Mouse (Mus musculus): ENCODE measurements around the gene Ywhae. TPM values are rescaled to one million over a fixed set of nuclear protein-coding genes. Genes with fewer than 3 reads are reported as not detected.

The Ywhae gene
- polyA plus RNA-seq, 1 experiment, result 186 TPM

DNA sequence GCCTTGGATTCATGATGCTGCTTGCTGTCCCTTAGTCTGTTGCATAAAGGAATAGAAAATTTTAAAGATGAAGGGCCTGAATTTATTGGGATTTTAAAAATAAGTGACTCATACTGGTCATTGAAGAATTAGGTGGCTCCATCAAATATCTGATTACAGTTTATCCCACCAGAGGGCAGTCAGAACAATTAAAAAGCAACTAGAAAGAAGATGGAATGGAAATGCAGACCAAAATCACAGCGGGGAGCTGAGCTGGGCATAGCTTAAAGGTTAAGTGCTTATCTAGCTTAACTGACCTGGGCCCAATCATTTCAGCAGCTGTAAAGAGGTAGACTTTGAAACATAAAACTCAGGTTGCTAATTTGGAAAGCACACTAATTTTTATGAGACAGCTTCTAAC, 17.9 kb downstream of the Ywhae start:
- WGBS, result 88% methylated on average over 1 of the region's 1 CpGs
- Histone ChIP-seq H3K4me3 (replicated peaks; ENCODE audit: control insufficient read depth, low read depth, low read length) (no peak overlapping the region), H3K27ac (ENCODE audit: control insufficient read depth, insufficient read depth, low read depth, low read length, poor library complexity) (no peak overlapping the region), H3K4me1 (ENCODE audit: control insufficient read depth, insufficient read depth, low read length) (0 out of 2 replicates have a peak, but pooled peaks cover 2% of the 10 kb centered on the region)
- TF ChIP-seq POLR2A (IDR thresholded peaks at IDR 0.05; ENCODE audit: borderline replicate concordance, control insufficient read depth, low read depth, low read length) (no peak), CTCF (IDR thresholded peaks at IDR 0.05; ENCODE audit: control insufficient read depth, insufficient read depth, low read length) (no peak)

- Histone ChIP-seq H3K4me1 (ENCODE audit: control insufficient read depth, insufficient read depth, low read length) (0 out of 2 replicates have a peak, but pooled peaks cover 2% of the 10 kb centered on the region), H3K27ac (ENCODE audit: control insufficient read depth, insufficient read depth, low read depth, low read length, poor library complexity) (no peak overlapping the region), H3K4me3 (replicated peaks; ENCODE audit: control insufficient read depth, low read depth, low read length) (no peak overlapping the region)
- WGBS, result 61% methylated on average over 4 of the region's 4 CpGs
- TF ChIP-seq POLR2A (IDR thresholded peaks at IDR 0.05; ENCODE audit: borderline replicate concordance, control insufficient read depth, low read depth, low read length), result no peak
- TF ChIP-seq CTCF (IDR thresholded peaks at IDR 0.05; ENCODE audit: control insufficient read depth, insufficient read depth, low read length), result no peak
These were observed 18.4 kb downstream of the Ywhae start for GRCm38 (mm10) chr11:75751082-75751481.

DNA sequence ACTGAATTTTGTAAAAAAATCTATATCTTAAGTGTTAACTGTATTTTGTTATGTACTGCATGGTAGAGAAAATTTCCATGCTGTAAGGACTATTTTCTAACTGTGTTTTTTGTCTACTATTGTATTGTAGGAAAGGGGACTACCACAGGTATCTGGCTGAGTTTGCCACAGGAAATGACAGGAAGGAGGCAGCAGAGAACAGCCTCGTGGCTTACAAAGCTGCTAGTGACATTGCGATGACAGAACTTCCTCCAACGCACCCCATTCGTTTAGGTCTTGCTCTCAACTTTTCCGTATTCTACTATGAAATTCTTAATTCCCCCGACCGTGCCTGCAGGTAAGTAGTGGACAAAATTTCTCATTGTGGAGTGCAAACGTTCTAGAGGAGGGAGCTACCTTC, 24.0 kb downstream of the Ywhae start:
- Histone ChIP-seq H3K4me1 (ENCODE audit: control insufficient read depth, insufficient read depth, low read length) (peaks cover 1% of the 10 kb centered on the region; the same call in 1 of the 2 replicates), H3K27ac (ENCODE audit: control insufficient read depth, insufficient read depth, low read depth, low read length, poor library complexity) (no peak overlapping the region), H3K4me3 (replicated peaks; ENCODE audit: control insufficient read depth, low read depth, low read length) (no peak overlapping the region)
- 34% methylated on average over 8 of the region's 8 CpGs for WGBS
- no peak for TF ChIP-seq CTCF (IDR thresholded peaks at IDR 0.05; ENCODE audit: control insufficient read depth, insufficient read depth, low read length)
- TF ChIP-seq POLR2A (IDR thresholded peaks at IDR 0.05; ENCODE audit: borderline replicate concordance, control insufficient read depth, low read depth, low read length), result no peak

DNA sequence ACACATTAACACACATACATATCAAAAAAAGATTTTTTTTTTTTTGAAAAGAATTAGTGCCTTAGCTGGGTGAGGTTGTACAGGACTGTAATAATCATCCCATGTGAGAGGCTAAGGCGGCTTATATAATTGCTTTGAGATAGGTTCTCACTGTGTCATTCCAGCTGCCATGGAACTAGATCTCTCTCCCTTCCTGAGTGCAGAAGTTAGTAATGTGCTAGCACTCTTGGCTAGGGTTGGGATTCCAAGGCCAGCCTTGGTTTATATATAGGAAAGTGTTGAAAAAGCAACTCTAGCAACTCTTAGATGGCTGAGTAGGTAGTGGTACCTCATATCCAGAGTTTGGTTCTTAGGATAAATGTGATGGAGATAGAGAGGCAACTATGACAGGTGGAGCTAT, 25.9 kb downstream of the Ywhae start:
- Histone ChIP-seq H3K27ac (ENCODE audit: control insufficient read depth, insufficient read depth, low read depth, low read length, poor library complexity) (no peak overlapping the region), H3K4me3 (replicated peaks; ENCODE audit: control insufficient read depth, low read depth, low read length) (no peak overlapping the region), H3K4me1 (ENCODE audit: control insufficient read depth, insufficient read depth, low read length) (peaks cover 1% of the 10 kb centered on the region; the same call in 1 of the 2 replicates)
- 91% methylated on average over 1 of the region's 1 CpGs for WGBS
- TF ChIP-seq CTCF (IDR thresholded peaks at IDR 0.05; ENCODE audit: control insufficient read depth, insufficient read depth, low read length) (no peak), POLR2A (IDR thresholded peaks at IDR 0.05; ENCODE audit: borderline replicate concordance, control insufficient read depth, low read depth, low read length) (no peak)

DNA sequence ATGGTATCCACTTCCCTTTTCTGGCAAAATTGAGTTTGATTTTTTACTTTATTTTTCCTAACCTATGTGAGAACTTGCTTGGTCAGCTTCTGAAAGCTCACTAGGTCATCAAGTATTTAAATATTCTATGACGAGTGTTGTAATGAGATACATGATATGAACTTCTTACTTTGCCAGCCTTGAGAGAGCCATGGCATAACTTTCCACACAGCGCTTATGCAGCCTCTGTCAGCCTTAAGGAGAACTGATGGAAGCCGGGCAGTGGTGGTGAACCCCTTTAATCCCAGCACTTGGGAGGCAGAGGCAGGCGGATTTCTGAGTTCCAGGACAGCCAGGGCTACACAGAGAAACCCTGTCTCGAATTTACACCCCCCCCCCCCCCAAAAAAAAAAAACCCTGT, 28.1 kb downstream of the Ywhae start:
- H3K27ac ChIP-seq (ENCODE audit: control insufficient read depth, insufficient read depth, low read depth, low read length, poor library complexity), result no peak overlapping the region
- WGBS, result 87% methylated on average over 5 of the region's 5 CpGs
- TF ChIP-seq POLR2A (IDR thresholded peaks at IDR 0.05; ENCODE audit: borderline replicate concordance, control insufficient read depth, low read depth, low read length), result no peak
- TF ChIP-seq CTCF (IDR thresholded peaks at IDR 0.05; ENCODE audit: control insufficient read depth, insufficient read depth, low read length), result no peak
- H3K4me3 ChIP-seq (replicated peaks; ENCODE audit: control insufficient read depth, low read depth, low read length), result no peak overlapping the region
- peaks cover 1% of the 10 kb centered on the region; the same call in 1 of the 2 replicates for H3K4me1 ChIP-seq (ENCODE audit: control insufficient read depth, insufficient read depth, low read length)

DNA sequence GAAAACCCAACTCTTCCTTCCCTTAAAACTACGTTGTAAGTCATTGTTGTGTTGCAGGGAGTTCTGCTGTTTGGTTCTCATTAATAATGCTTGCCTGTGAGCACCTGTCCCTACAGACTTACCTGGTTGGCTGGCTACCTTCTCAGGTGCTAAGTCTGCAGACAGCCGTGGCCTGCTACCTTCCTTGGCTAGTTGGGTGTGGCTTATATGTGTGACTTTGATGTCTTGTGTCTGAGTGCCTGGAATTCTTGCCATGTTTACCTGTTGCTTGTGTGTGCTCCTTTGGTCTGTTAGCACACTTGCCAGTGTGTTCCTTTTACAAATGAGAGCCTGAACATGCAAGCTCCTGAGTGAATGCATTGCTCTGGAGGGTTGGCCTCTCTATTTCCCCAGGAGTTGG, 30.0 kb downstream of the Ywhae start:
- TF ChIP-seq CTCF (IDR thresholded peaks at IDR 0.05; ENCODE audit: control insufficient read depth, insufficient read depth, low read length) (no peak), POLR2A (IDR thresholded peaks at IDR 0.05; ENCODE audit: borderline replicate concordance, control insufficient read depth, low read depth, low read length) (no peak)
- Histone ChIP-seq H3K4me3 (replicated peaks; ENCODE audit: control insufficient read depth, low read depth, low read length) (no peak overlapping the region), H3K27ac (ENCODE audit: control insufficient read depth, insufficient read depth, low read depth, low read length, poor library complexity) (no peak overlapping the region), H3K4me1 (ENCODE audit: control insufficient read depth, insufficient read depth, low read length) (peaks cover 1% of the 10 kb centered on the region; the same call in 1 of the 2 replicates)
- 85% methylated on average over 2 of the region's 2 CpGs for WGBS

GRCm38 (mm10) chr11:75764521-75765023, 31.9 kb downstream of the Ywhae start:
- 67% methylated on average over 4 of the region's 4 CpGs for WGBS
- no peak overlapping the region for H3K27ac ChIP-seq (ENCODE audit: control insufficient read depth, insufficient read depth, low read depth, low read length, poor library complexity)
- no peak for TF ChIP-seq POLR2A (IDR thresholded peaks at IDR 0.05; ENCODE audit: borderline replicate concordance, control insufficient read depth, low read depth, low read length)
- TF ChIP-seq CTCF (IDR thresholded peaks at IDR 0.05; ENCODE audit: control insufficient read depth, insufficient read depth, low read length), result no peak
- H3K4me3 ChIP-seq (replicated peaks; ENCODE audit: control insufficient read depth, low read depth, low read length), result no peak overlapping the region
- H3K4me1 ChIP-seq (ENCODE audit: control insufficient read depth, insufficient read depth, low read length), result peaks cover 1% of the 10 kb centered on the region; the same call in 1 of the 2 replicates

DNA sequence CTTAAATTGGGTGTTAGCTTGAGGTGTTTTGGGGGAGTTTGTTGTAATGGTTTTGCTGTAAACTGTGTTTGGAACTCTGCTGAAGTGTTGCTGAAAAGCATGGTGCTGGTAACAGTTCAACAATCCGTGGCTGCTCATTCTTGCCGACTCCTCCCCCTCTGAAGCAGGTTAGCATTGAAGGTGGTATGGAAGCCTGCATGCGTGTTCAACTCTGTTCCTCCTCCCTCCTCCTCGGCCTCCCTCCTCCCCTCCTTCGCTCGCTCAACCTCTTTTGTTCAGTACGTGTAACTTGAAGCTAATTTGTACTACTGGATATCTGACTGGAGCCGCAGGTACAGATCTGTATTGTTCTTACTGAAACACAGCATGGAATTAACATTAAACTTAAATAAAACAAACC, 32.5 kb downstream of the Ywhae start:
- H3K4me1 ChIP-seq (ENCODE audit: control insufficient read depth, insufficient read depth, low read length), result peaks cover 1% of the 10 kb centered on the region; the same call in 1 of the 2 replicates
- no peak overlapping the region for H3K27ac ChIP-seq (ENCODE audit: control insufficient read depth, insufficient read depth, low read depth, low read length, poor library complexity)
- no peak overlapping the region for H3K4me3 ChIP-seq (replicated peaks; ENCODE audit: control insufficient read depth, low read depth, low read length)
- TF ChIP-seq POLR2A (IDR thresholded peaks at IDR 0.05; ENCODE audit: borderline replicate concordance, control insufficient read depth, low read depth, low read length), result no peak
- 83% methylated on average over 8 of the region's 8 CpGs for WGBS

GRCm38 (mm10) chr11:75767014-75767413, 34.3 kb downstream of the Ywhae start:
- no peak for TF ChIP-seq POLR2A (IDR thresholded peaks at IDR 0.05; ENCODE audit: borderline replicate concordance, control insufficient read depth, low read depth, low read length)
- TF ChIP-seq CTCF (IDR thresholded peaks at IDR 0.05; ENCODE audit: control insufficient read depth, insufficient read depth, low read length), result no peak
- WGBS, result 74% methylated on average over 2 of the region's 2 CpGs

More at GRCm38 (mm10) chr11:75767014-75767413, 34.3 kb downstream of the Ywhae start:
- peaks cover 1% of the 10 kb centered on the region; the same call in 1 of the 2 replicates for H3K4me1 ChIP-seq (ENCODE audit: control insufficient read depth, insufficient read depth, low read length)
- no peak overlapping the region for H3K27ac ChIP-seq (ENCODE audit: control insufficient read depth, insufficient read depth, low read depth, low read length, poor library complexity)
- no peak overlapping the region for H3K4me3 ChIP-seq (replicated peaks; ENCODE audit: control insufficient read depth, low read depth, low read length)
